Mouse (Mus musculus): ENCODE measurements at regions not wholly inside any gene's neighbourhood (a gene's known extent, or its start where the extent isn't known, plus 50 kb on each side); places are given as distances from the start of the nearest gene placed in this dataset.

GRCm38 (mm10) chr4:12837097-12837426 is 665.2 kb upstream of the Fam92a start:
- DNase-seq (ENCODE audit: low spot score in 2 of 2): no peak

GRCm38 (mm10) chr4:12836326-12837096 is 664.7 kb upstream of the Fam92a start:
- no peak for DNase-seq (ENCODE audit: low spot score in 2 of 2)

GRCm38 (mm10) chr4:12826419-12826818 is 654.6 kb upstream of the Fam92a start:
- no peak for DNase-seq (ENCODE audit: low spot score in 2 of 2)

- no peak for DNase-seq (ENCODE audit: low spot score in 2 of 2)
These were observed 642.4 kb upstream of the Fam92a start for GRCm38 (mm10) chr4:12814251-12814650.

GRCm38 (mm10) chr4:12801186-12801585 is 629.4 kb upstream of the Fam92a start:
- DNase-seq (ENCODE audit: low spot score in 2 of 2): no peak

GRCm38 (mm10) chr4:12799564-12799963 is 627.7 kb upstream of the Fam92a start:
- DNase-seq (ENCODE audit: low spot score in 2 of 2): no peak

GRCm38 (mm10) chr4:12792764-12793422 is 621.1 kb upstream of the Fam92a start:
- DNase-seq (ENCODE audit: low spot score in 2 of 2): no peak

- DNase-seq (ENCODE audit: low spot score in 2 of 2): no peak
These were observed 620.2 kb upstream of the Fam92a start for GRCm38 (mm10) chr4:12791786-12792674.

- DNase-seq (ENCODE audit: low spot score in 2 of 2): no peak
These were observed 614.0 kb upstream of the Fam92a start for GRCm38 (mm10) chr4:12785840-12786239.

- no peak for DNase-seq (ENCODE audit: low spot score in 2 of 2)
These were observed 612.7 kb upstream of the Fam92a start for GRCm38 (mm10) chr4:12784479-12784878.

GRCm38 (mm10) chr4:12784068-12784467 is 612.3 kb upstream of the Fam92a start:
- no peak for DNase-seq (ENCODE audit: low spot score in 2 of 2)

GRCm38 (mm10) chr4:12781969-12782904 is 610.4 kb upstream of the Fam92a start:
- no peak for DNase-seq (ENCODE audit: low spot score in 2 of 2)

GRCm38 (mm10) chr4:12780254-12780653 is 608.4 kb upstream of the Fam92a start:
- DNase-seq (ENCODE audit: low spot score in 2 of 2): no peak

GRCm38 (mm10) chr4:12779211-12779610 is 607.4 kb upstream of the Fam92a start:
- DNase-seq (ENCODE audit: low spot score in 2 of 2): no peak

GRCm38 (mm10) chr4:12778163-12778562 is 606.3 kb upstream of the Fam92a start:
- DNase-seq (ENCODE audit: low spot score in 2 of 2): no peak

- DNase-seq (ENCODE audit: low spot score in 2 of 2): no peak
These were observed 604.4 kb upstream of the Fam92a start for GRCm38 (mm10) chr4:12776217-12776578.

GRCm38 (mm10) chr4:12775524-12776216 is 603.9 kb upstream of the Fam92a start:
- DNase-seq (ENCODE audit: low spot score in 2 of 2): no peak

- DNase-seq (ENCODE audit: low spot score in 2 of 2): no peak
These were observed 603.3 kb upstream of the Fam92a start for GRCm38 (mm10) chr4:12775090-12775489.

- no peak for DNase-seq (ENCODE audit: low spot score in 2 of 2)
These were observed 602.9 kb upstream of the Fam92a start for GRCm38 (mm10) chr4:12774671-12775070.

GRCm38 (mm10) chr4:12773201-12773600 is 601.4 kb upstream of the Fam92a start:
- DNase-seq (ENCODE audit: low spot score in 2 of 2): no peak
